Mouse (Mus musculus) MEL (cell line): ENCODE measurements at regions not wholly inside any gene's neighbourhood (a gene's known extent, or its start where the extent isn't known, plus 50 kb on each side); places are given as distances from the start of the nearest gene placed in this dataset.
A peak's percentile ranks its signal among the peaks of the same experiment; 100 is the strongest.

ENCODE experiments used
- DNase-seq: peaks from one replicate; pipeline ENCODE4 v3.0.0; 2011; ENCODE audit warnings: low read depth, low spot score
- H3K27ac ChIP-seq: 2 replicates; pipeline ENCODE4 v1.5.1; 2012; ENCODE audit warnings: low read depth, mild to moderate bottlenecking, control low read depth, low read length, moderate library complexity; ENCODE audit not compliant: control insufficient read depth
- H3K27me3 ChIP-seq, 2 experiments: fragments of 150-350 bp in 1 of 2; sonication (generic) in 1 of 2; 2 replicates each; pipeline ENCODE4 v1.6.1; 2012; ENCODE audit warnings: low read length in 2 of 2, mild to moderate bottlenecking in 2 of 2, improper control_type of control experiment in 1 of 2, moderate library complexity in 1 of 2; ENCODE audit not compliant: insufficient read depth in 2 of 2, control insufficient read depth in 1 of 2
- H3K36me3 ChIP-seq, 2 experiments: 2 replicates each; pipeline ENCODE4 v1.6.1; 2012 to 2014; ENCODE audit warnings: low read length in 2 of 2, improper control_type of control experiment in 1 of 2, inconsistent platforms in 1 of 2, mild to moderate bottlenecking in 1 of 2; ENCODE audit not compliant: insufficient read depth in 2 of 2, control insufficient read depth in 1 of 2
- H3K4me1 ChIP-seq, 2 experiments: fragments of 150-350 bp in 1 of 2; sonication (generic) in 1 of 2; 2 replicates each; pipeline ENCODE4 v1.6.1; 2012; ENCODE audit warnings: low read length in 2 of 2, improper control_type of control experiment in 1 of 2, mild to moderate bottlenecking in 1 of 2; ENCODE audit not compliant: insufficient read depth in 2 of 2, control insufficient read depth in 1 of 2
- H3K4me3 ChIP-seq, 2 experiments: fragments of 150-350 bp in 1 of 2; sonication (generic) in 1 of 2; 2 replicates each; pipeline ENCODE4 v1.5.1; 2012; ENCODE audit warnings: low read depth in 2 of 2, low read length in 2 of 2, mild to moderate bottlenecking in 2 of 2, moderate library complexity in 2 of 2, control low read depth in 1 of 2, improper control_type of control experiment in 1 of 2; ENCODE audit not compliant: control insufficient read depth in 1 of 2, insufficient read depth in 1 of 2
- H3K79me2 ChIP-seq: 2 replicates; pipeline ENCODE4 v1.6.1; 2012; ENCODE audit warnings: mild to moderate bottlenecking, low read length, moderate library complexity; ENCODE audit not compliant: control insufficient read depth, poor library complexity, insufficient read depth
- H3K9ac ChIP-seq: 2 replicates; pipeline ENCODE4 v1.6.1; 2012; ENCODE audit warnings: low read depth, mild to moderate bottlenecking, control low read depth, low read length, moderate library complexity; ENCODE audit not compliant: control insufficient read depth, poor library complexity, severe bottlenecking
- H3K9me3 ChIP-seq: fragments of 150-350 bp; sonication (generic); replicated peaks from 2 replicates; pipeline ENCODE4 v1.6.1; 2012; ENCODE audit warnings: mild to moderate bottlenecking, low read length, improper control_type of control experiment, moderate library complexity; ENCODE audit not compliant: insufficient read depth
- BHLHE40 ChIP-seq: IDR thresholded peaks from 2 replicates; pipeline ENCODE4 v1.6.1; 2012; ENCODE audit warnings: low read depth, mild to moderate bottlenecking, inconsistent platforms, low read length, improper control_type of control experiment, borderline replicate concordance
- CHD1 ChIP-seq: IDR thresholded peaks from 2 replicates; pipeline ENCODE4 v1.6.1; 2012; ENCODE audit warnings: low read depth, mild to moderate bottlenecking, inconsistent platforms, low read length, improper control_type of control experiment
- CHD2 ChIP-seq: IDR thresholded peaks from 2 replicates; pipeline ENCODE4 v1.6.1; 2011; ENCODE audit warnings: low read length, improper control_type of control experiment
- CTCF ChIP-seq, 3 experiments: IDR thresholded peaks in 2 of 3; conservative IDR thresholded peaks in 1 of 3; 2 replicates each; pipeline ENCODE4 v1.5.1; 2011 to 2012; ENCODE audit warnings: low read length in 3 of 3, low read depth in 2 of 3, mild to moderate bottlenecking in 2 of 3, improper control_type of control experiment in 1 of 3, inconsistent platforms in 1 of 3, mixed read lengths in 1 of 3, moderate library complexity in 1 of 3; ENCODE audit not compliant: control insufficient read depth in 1 of 3, insufficient read depth in 1 of 3, poor library complexity in 1 of 3, severe bottlenecking in 1 of 3
- ELF1 ChIP-seq: IDR thresholded peaks from 2 replicates; pipeline ENCODE4 v1.6.1; 2014; ENCODE audit warnings: low read depth, mild to moderate bottlenecking, inconsistent platforms, low read length, improper control_type of control experiment, moderate library complexity
- EP300 ChIP-seq, 2 experiments: IDR thresholded peaks; 2 replicates each; pipeline ENCODE4 v1.6.1; 2011; ENCODE audit warnings: improper control_type of control experiment in 2 of 2, low read length in 2 of 2, low read depth in 1 of 2, mild to moderate bottlenecking in 1 of 2
- ETS1 ChIP-seq: IDR thresholded peaks from 2 replicates; pipeline ENCODE4 v1.6.1; 2012; ENCODE audit warnings: low read depth, mild to moderate bottlenecking, inconsistent platforms, low read length, improper control_type of control experiment, moderate library complexity
- MAFK ChIP-seq: IDR thresholded peaks from 2 replicates; pipeline ENCODE4 v1.6.1; 2011; ENCODE audit warnings: low read depth, mild to moderate bottlenecking, low read length, improper control_type of control experiment, borderline replicate concordance
- MAZ ChIP-seq: IDR thresholded peaks from 2 replicates; pipeline ENCODE4 v1.6.1; 2012; ENCODE audit warnings: low read depth, mild to moderate bottlenecking, inconsistent platforms, low read length, improper control_type of control experiment
- MEF2A ChIP-seq: IDR thresholded peaks from 2 replicates; pipeline ENCODE4 v1.6.1; 2014; ENCODE audit warnings: low read depth, mild to moderate bottlenecking, inconsistent platforms, low read length, improper control_type of control experiment; ENCODE audit not compliant: poor library complexity, insufficient replicate concordance, severe bottlenecking; ENCODE audit errors: extremely low read depth
- NELFE ChIP-seq: IDR thresholded peaks from 2 replicates; pipeline ENCODE4 v1.6.1; 2011; ENCODE audit warnings: low read depth, low read length, improper control_type of control experiment
- POLR2A ChIP-seq, 2 experiments: IDR thresholded peaks; 2 replicates each; pipeline ENCODE4 v1.6.1; 2011 to 2012; ENCODE audit warnings: low read length in 2 of 2, mild to moderate bottlenecking in 2 of 2, control low read depth in 1 of 2, improper control_type of control experiment in 1 of 2, low read depth in 1 of 2, moderate library complexity in 1 of 2; ENCODE audit not compliant: control insufficient read depth in 1 of 2, insufficient read depth in 1 of 2, poor library complexity in 1 of 2
- POLR2AphosphoS2 ChIP-seq: IDR thresholded peaks from 2 replicates; pipeline ENCODE4 v1.6.1; 2011; ENCODE audit warnings: low read length, improper control_type of control experiment
- SIN3A ChIP-seq: IDR thresholded peaks from 2 replicates; pipeline ENCODE4 v1.6.1; 2012; ENCODE audit warnings: low read length, improper control_type of control experiment, inconsistent platforms
- SMC3 ChIP-seq: IDR thresholded peaks from 2 replicates; pipeline ENCODE4 v1.6.1; 2011; ENCODE audit warnings: low read depth, low read length, improper control_type of control experiment
- TAL1 ChIP-seq: IDR thresholded peaks from 2 replicates; pipeline ENCODE4 v1.6.1; 2012; ENCODE audit warnings: mild to moderate bottlenecking, inconsistent platforms, low read length, moderate library complexity, mixed read lengths
- TBP ChIP-seq: IDR thresholded peaks from 2 replicates; pipeline ENCODE4 v1.8.0; 2011; ENCODE audit warnings: low read depth, low read length, improper control_type of control experiment
- UBTF ChIP-seq: IDR thresholded peaks from 2 replicates; pipeline ENCODE4 v1.6.1; 2012; ENCODE audit warnings: low read depth, mild to moderate bottlenecking, inconsistent platforms, low read length, improper control_type of control experiment, moderate library complexity, borderline replicate concordance; ENCODE audit not compliant: insufficient read depth
- USF1 ChIP-seq: IDR thresholded peaks from 2 replicates; pipeline ENCODE4 v1.6.1; 2014; ENCODE audit warnings: low read depth, mild to moderate bottlenecking, inconsistent platforms, low read length, improper control_type of control experiment, moderate library complexity
- ZC3H11A ChIP-seq: IDR thresholded peaks from 2 replicates; pipeline ENCODE4 v1.6.1; 2012; ENCODE audit warnings: low read depth, mild to moderate bottlenecking, inconsistent platforms, low read length, improper control_type of control experiment
- ZKSCAN1 ChIP-seq: IDR thresholded peaks from 2 replicates; pipeline ENCODE4 v1.6.1; 2012; ENCODE audit warnings: low read depth, mild to moderate bottlenecking, inconsistent platforms, low read length, improper control_type of control experiment, moderate library complexity
- ZNF384 ChIP-seq: IDR thresholded peaks from 2 replicates; pipeline ENCODE4 v1.6.1; 2012; ENCODE audit warnings: low read depth, mild to moderate bottlenecking, inconsistent platforms, low read length, improper control_type of control experiment

DNA sequence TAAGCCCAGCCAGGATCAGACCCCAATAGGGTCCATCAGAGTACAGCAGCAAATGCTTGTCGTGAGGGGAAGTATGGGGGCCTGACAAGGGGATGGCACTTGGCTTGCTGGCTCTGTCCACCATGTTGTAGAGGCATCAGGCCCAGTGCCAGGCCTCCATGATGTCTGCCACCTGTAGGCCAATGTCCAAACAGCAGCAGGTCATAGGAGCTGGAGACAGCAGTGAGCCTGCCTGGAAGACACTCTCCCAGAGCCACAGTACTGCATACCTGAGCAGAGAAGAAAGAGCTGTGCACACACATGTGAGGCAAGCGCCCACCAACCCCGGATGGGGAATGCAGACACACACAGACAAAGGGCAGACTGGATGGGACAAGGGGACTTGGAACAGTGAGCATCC lies 55.4 kb upstream of the Slc22a12 start:
- no peak for DNase-seq
- Histone ChIP-seq H3K27me3 (peaks cover 2 to 9% of the 10 kb centered on the region in 2 experiments; a peak in 3 of 4 replicates), H3K27ac (no peak overlapping the region), H3K9ac (no peak overlapping the region), H3K36me3 (no peaks in the 10 kb centered on the region), H3K4me1 (no peaks in the 10 kb centered on the region), H3K79me2 (no peaks in the 10 kb centered on the region), H3K4me3 (no peak overlapping the region), H3K9me3 (no peaks in the 10 kb centered on the region)
- TF ChIP-seq POLR2A (IDR thresholded peaks at IDR 0.05; ENCODE audit: control insufficient read depth in 1 of 2, insufficient read depth in 1 of 2, low read depth in 1 of 2, low read length in 2 of 2, poor library complexity in 1 of 2), result no peak
- no peak for TF ChIP-seq TBP
- peak; percentile 14 to 24 (median 16); a peak in 1 of 6 replicates for TF ChIP-seq CTCF (IDR thresholded peaks at IDR 0.05 in 2 of 3, conservative IDR thresholded peaks at IDR 0.05 in 1 of 3; ENCODE audit: control insufficient read depth in 1 of 3, insufficient read depth in 1 of 3, low read depth in 2 of 3, low read length in 3 of 3, poor library complexity in 1 of 3, severe bottlenecking in 1 of 3)
- 0 out of 2 replicates have a peak, but pooled peaks have one; percentile 18 for TF ChIP-seq SMC3
- no peak for TF ChIP-seq ELF1
- no peak for TF ChIP-seq ZKSCAN1
- no peak for TF ChIP-seq ZNF384
- no peak for TF ChIP-seq USF1
- TF ChIP-seq BHLHE40, result no peak
- TF ChIP-seq ETS1, result no peak

DNA sequence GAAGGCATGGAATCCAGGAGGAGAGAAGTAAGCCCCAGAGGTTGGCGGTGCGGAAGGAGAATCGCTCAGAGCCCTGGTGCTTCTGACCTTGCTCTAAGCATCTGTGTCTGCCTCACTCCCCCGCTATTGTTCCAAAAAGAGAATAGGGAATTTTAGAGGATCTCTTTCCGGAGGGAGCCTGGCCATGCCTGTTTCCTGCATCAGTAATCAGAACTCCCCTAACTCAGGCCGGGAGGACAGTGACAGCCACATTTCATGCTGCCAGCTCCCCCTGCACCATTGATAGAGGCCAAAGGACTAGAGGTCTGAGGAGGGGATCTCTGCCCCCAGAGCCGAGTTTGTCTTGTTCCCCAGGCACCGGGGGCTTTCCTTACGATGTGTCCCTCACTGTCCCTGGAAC lies 53.0 kb upstream of the Slc22a12 start:
- Histone ChIP-seq H3K9me3 (no peaks in the 10 kb centered on the region), H3K27ac (no peak overlapping the region), H3K4me3 (no peak overlapping the region), H3K9ac (no peak overlapping the region), H3K27me3 (peaks cover 0 to 7% of the 10 kb centered on the region in 2 experiments; a peak in 3 of 4 replicates)
- no peak for DNase-seq
- TF ChIP-seq CHD2, result no peak
- TF ChIP-seq USF1, result no peak
- TF ChIP-seq MAZ, result no peak
- no peak for TF ChIP-seq TAL1
- no peak for TF ChIP-seq UBTF
- no peak for TF ChIP-seq NELFE
- no peak for TF ChIP-seq POLR2A (IDR thresholded peaks at IDR 0.05; ENCODE audit: control insufficient read depth in 1 of 2, insufficient read depth in 1 of 2, low read depth in 1 of 2, low read length in 2 of 2, poor library complexity in 1 of 2)
- no peak for TF ChIP-seq MAFK
- TF ChIP-seq POLR2AphosphoS2, result no peak
- no peak for TF ChIP-seq CHD1
- TF ChIP-seq MEF2A, result no peak
- TF ChIP-seq SIN3A, result no peak
- no peak for TF ChIP-seq EP300 (IDR thresholded peaks at IDR 0.05; ENCODE audit: low read depth in 1 of 2, low read length in 2 of 2)
- TF ChIP-seq ZC3H11A, result no peak
- TF ChIP-seq, all 39 proteins: peak for 0
- no peaks in the 10 kb centered on the region for H3K79me2 ChIP-seq
- no peaks in the 10 kb centered on the region for H3K36me3 ChIP-seq
- H3K4me1 ChIP-seq, result no peaks in the 10 kb centered on the region
